Mouse (Mus musculus) layer of hippocampus, postnatal 36 days (tissue): ENCODE data around the gene Kpnb1. TPM values are rescaled to one million over a fixed set of nuclear protein-coding genes. Genes with fewer than 3 reads are reported as not detected.
A peak's percentile ranks its signal among the peaks of the same experiment; 100 is the strongest.

Experiments
- DNase-seq, 2 experiments: peaks; one replicate each; pipeline ENCODE4 v3.0.0; 2022
- total RNA-seq, 2 experiments: library from RNA; stranded (reverse); gene quantifications; 2 replicates each; pipeline ENCODE4 v1.2.3; 2021

Kpnb1 gene
- total RNA-seq, 2 experiments from 2014 or later, result 128 to 132 TPM

- DNase-seq, result no peak
Measured at GRCm38 (mm10) chr11:97140811-97141210, 46.9 kb downstream of the Kpnb1 start.

GRCm38 (mm10) chr11:97139256-97139655, 48.4 kb downstream of the Kpnb1 start:
- no peak for DNase-seq

- DNase-seq, result peak in 1 of 2 experiments; percentile 51
Measured at GRCm38 (mm10) chr11:97138554-97139226, 49.0 kb downstream of the Kpnb1 start.

- no peak for DNase-seq
Measured at GRCm38 (mm10) chr11:97133270-97133669, 54.4 kb downstream of the Kpnb1 start.

GRCm38 (mm10) chr11:97132185-97132584, 55.5 kb downstream of the Kpnb1 start:
- DNase-seq, result no peak

GRCm38 (mm10) chr11:97131683-97132082, 56.0 kb downstream of the Kpnb1 start:
- DNase-seq, result no peak

GRCm38 (mm10) chr11:97130318-97130717, 57.4 kb downstream of the Kpnb1 start:
- DNase-seq, result no peak

GRCm38 (mm10) chr11:97128956-97129355, 58.7 kb downstream of the Kpnb1 start:
- DNase-seq, result no peak

- DNase-seq, result no peak
Measured at GRCm38 (mm10) chr11:97127470-97128223, 60.0 kb downstream of the Kpnb1 start.

GRCm38 (mm10) chr11:97126645-97127468, 60.8 kb downstream of the Kpnb1 start:
- no peak for DNase-seq

- no peak for DNase-seq
Measured at GRCm38 (mm10) chr11:97124266-97125036, 63.2 kb downstream of the Kpnb1 start.

GRCm38 (mm10) chr11:97123282-97123890, 64.3 kb downstream of the Kpnb1 start:
- no peak for DNase-seq

GRCm38 (mm10) chr11:97120641-97121040, 67.0 kb downstream of the Kpnb1 start:
- no peak for DNase-seq

GRCm38 (mm10) chr11:97120221-97120620, 67.5 kb downstream of the Kpnb1 start:
- DNase-seq, result no peak

GRCm38 (mm10) chr11:97115797-97116196, 71.9 kb downstream of the Kpnb1 start:
- DNase-seq, result no peak

GRCm38 (mm10) chr11:97114671-97115601, 72.7 kb downstream of the Kpnb1 start, which contains the start of gene Tbx21:
Gene Tbx21 (minus strand): TSS chr11:97115331.
- DNase-seq, result no peak

GRCm38 (mm10) chr11:97112519-97113125, 75.1 kb downstream of the Kpnb1 start:
- no peak for DNase-seq
